Mouse (Mus musculus) midbrain, embryonic 13.5 days (tissue): ENCODE measurements at regions not wholly inside any gene's neighbourhood (a gene's known extent, or its start where the extent isn't known, plus 50 kb on each side); places are given as distances from the start of the nearest gene placed in this dataset.

Source experiments
- ATAC-seq: fragments of 200-750 bp; cut with Nextera tagmentation; 2 replicates; pipeline ENCODE4 v1.8.0; 2017; ENCODE audit warnings: mild to moderate bottlenecking, moderate TSS enrichment, moderate library complexity
- H3K27ac ChIP-seq: fragments of 300-500 bp; sonication (generic); 2 replicates; pipeline ENCODE4 v1.5.1; 2015; ENCODE audit warnings: inconsistent platforms, mild to moderate bottlenecking, moderate library complexity
- H3K27me3 ChIP-seq: fragments of 300-500 bp; sonication (generic); 2 replicates; pipeline ENCODE4 v1.6.1; 2015; ENCODE audit warnings: mild to moderate bottlenecking, inconsistent platforms
- H3K36me3 ChIP-seq: fragments of 300-500 bp; sonication (generic); 2 replicates; pipeline ENCODE4 v1.6.1; 2015; ENCODE audit warnings: mild to moderate bottlenecking, inconsistent platforms
- H3K4me1 ChIP-seq: fragments of 300-500 bp; sonication (generic); replicated peaks from 2 replicates; pipeline ENCODE4 v1.6.1; 2015; ENCODE audit warnings: inconsistent platforms
- H3K4me2 ChIP-seq: fragments of 300-500 bp; sonication (generic); replicated peaks from 2 replicates; pipeline ENCODE4 v1.6.1; 2015; ENCODE audit warnings: moderate library complexity, mild to moderate bottlenecking, inconsistent platforms
- H3K4me3 ChIP-seq: fragments of 300-500 bp; sonication (generic); replicated peaks from 2 replicates; pipeline ENCODE4 v1.5.1; 2015; ENCODE audit warnings: mild to moderate bottlenecking, inconsistent platforms
- H3K9ac ChIP-seq: fragments of 300-500 bp; sonication (generic); replicated peaks from 2 replicates; pipeline ENCODE4 v1.6.1; 2015; ENCODE audit warnings: mild to moderate bottlenecking, inconsistent platforms
- H3K9me3 ChIP-seq: fragments of 300-500 bp; sonication (generic); 2 replicates; pipeline ENCODE4 v1.6.1; 2016; ENCODE audit warnings: mild to moderate bottlenecking, inconsistent platforms
- WGBS: fragments of 180-500 bp; shearing (Covaris S2); methylation state at CpG from one replicate; pipeline ENCODE4 v1.1.7; 2015; 5-methylcytosine and 5-hydroxymethylcytosine counted together

DNA sequence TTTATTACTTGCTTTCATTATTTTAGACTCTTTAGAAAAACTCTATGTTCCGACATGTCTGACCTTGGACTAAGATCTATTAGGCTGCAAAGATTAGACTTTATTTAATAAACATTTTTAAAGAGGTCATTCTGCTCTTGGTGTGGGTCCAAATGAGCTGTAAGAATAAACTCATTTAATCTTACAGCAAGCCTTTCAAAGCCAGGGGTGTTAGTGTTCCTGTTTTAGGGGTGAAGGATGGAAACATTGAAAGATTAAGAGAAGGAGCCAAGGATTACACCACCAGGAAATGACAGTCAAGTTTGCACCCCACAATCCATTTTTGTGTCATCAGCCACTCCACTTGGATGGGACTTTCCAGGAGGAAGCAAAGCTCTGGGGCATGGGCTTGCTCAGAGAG is 495.5 kb downstream of the Dhx35 start:
- Histone ChIP-seq H3K4me1 (no peaks in the 10 kb centered on the region; the same call in 1 of the 2 replicates), H3K27me3 (no peaks in the 10 kb centered on the region), H3K9me3 (no peaks in the 10 kb centered on the region), H3K4me2 (no peak overlapping the region), H3K27ac (no peak overlapping the region), H3K4me3 (no peak overlapping the region), H3K36me3 (no peaks in the 10 kb centered on the region), H3K9ac (no peak overlapping the region)
- ATAC-seq, result no peak
- 93% methylated on average over 1 of the region's 1 CpGs for WGBS

DNA sequence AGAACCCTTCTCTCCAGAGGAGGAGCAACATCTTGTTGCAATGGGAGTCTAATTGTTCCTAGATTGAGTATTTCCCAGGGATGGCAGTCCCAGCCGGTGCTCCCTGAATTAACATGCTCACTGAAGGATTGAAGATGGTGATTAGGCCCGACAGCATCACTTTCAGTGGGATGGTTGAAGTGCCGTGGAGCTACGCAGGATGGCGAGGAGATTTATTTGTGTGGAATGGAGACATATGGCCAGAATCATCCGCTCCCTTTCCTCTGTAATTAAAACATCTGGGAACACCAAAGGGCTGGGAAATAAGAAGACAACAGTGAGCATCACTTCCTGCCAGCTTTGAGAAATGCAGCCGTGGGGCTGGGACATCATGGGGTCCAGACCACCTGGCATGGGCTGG is 512.4 kb downstream of the Dhx35 start:
- no peak for ATAC-seq
- Histone ChIP-seq H3K4me1 (no peaks in the 10 kb centered on the region), H3K4me3 (no peak overlapping the region), H3K9me3 (no peaks in the 10 kb centered on the region), H3K27me3 (no peaks in the 10 kb centered on the region), H3K9ac (no peak overlapping the region), H3K36me3 (no peaks in the 10 kb centered on the region), H3K27ac (no peak overlapping the region), H3K4me2 (no peak overlapping the region)
- 50% methylated on average over 7 of the region's 7 CpGs for WGBS

GRCm38 (mm10) chr2:159334711-159335110 is 540.1 kb downstream of the Dhx35 start:
- Histone ChIP-seq H3K36me3 (no peaks in the 10 kb centered on the region), H3K4me3 (no peak overlapping the region), H3K4me1 (no peaks in the 10 kb centered on the region), H3K9ac (no peak overlapping the region), H3K27me3 (no peaks in the 10 kb centered on the region), H3K4me2 (no peak overlapping the region), H3K27ac (no peak overlapping the region), H3K9me3 (no peaks in the 10 kb centered on the region)
- WGBS, result 70% methylated on average over 3 of the region's 3 CpGs
- ATAC-seq, result no peak

DNA sequence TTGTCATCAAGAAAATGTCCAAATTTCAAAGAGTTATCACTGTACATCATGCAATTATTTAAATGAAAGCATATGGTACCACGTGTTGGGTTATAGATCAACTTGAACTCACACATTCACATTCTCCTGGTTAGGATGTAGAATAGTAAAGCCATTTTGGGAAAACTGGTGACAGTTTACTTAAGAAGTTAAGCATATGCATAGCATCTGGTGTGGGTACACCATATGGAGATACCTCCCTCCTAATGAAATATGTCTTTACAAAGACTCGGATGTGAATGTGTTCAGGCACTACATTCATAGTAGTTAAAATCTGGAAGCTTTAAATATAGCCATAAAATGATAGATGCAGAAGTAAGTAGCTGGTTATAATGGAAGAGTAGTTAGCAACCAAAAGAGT is 542.0 kb downstream of the Dhx35 start:
- 83% methylated on average over 2 of the region's 2 CpGs for WGBS
- H3K27me3 ChIP-seq, result no peaks in the 10 kb centered on the region
- H3K9me3 ChIP-seq, result no peaks in the 10 kb centered on the region
- ATAC-seq, result no peak
- no peak overlapping the region for H3K4me3 ChIP-seq
- H3K36me3 ChIP-seq, result no peaks in the 10 kb centered on the region
- H3K27ac ChIP-seq, result no peak overlapping the region
- no peak overlapping the region for H3K9ac ChIP-seq
- H3K4me2 ChIP-seq, result no peak overlapping the region
- no peaks in the 10 kb centered on the region for H3K4me1 ChIP-seq

DNA sequence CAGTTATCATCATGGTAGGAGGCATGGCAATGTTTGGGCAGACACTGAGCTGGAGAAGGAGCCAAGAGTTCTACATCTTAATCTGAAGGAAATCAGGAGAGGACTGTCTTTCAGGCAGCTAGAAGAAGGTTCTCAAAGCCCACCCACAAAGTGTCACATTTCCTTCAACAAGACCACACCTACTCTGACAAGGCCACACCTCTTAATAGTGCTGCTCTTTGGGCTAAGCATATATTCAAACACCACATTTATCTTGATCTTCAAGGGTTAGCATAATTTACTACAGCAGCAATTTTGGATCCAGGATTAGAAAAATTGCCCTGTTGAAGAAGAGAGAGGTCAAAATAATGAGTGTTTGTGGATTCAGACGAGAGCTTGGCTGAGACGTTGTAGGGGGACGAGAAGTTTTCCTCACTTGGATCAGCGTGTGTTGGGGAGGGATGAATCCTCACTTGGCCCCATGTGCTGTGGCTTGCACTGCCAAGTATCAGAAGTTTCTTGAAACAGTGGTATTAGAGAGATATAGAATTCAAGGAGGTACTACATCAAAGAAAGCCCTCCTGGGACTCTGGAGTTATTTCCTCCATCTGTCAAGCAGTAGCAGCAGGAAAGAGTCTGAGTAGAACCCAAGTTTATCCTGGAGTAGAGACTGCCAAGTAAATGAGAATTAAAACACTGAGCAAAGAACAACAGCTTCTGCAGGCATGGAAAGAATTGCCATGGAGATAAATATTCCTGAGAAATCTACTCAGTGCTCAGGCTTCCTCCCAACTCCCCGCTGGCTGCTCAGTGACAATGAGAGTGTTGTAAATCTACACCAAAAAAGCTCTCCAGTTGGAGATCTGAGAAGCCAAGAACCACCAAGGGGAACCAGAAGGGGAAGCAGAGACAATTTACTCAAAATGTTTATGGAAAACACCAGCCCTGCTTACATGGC is 549.3 kb downstream of the Dhx35 start:
- H3K4me3 ChIP-seq, result no peak overlapping the region
- no peaks in the 10 kb centered on the region for H3K4me1 ChIP-seq
- no peak overlapping the region for H3K27ac ChIP-seq
- H3K9ac ChIP-seq, result no peak overlapping the region
- H3K4me2 ChIP-seq, result no peak overlapping the region
- ATAC-seq, result no peak
- H3K9me3 ChIP-seq, result no peaks in the 10 kb centered on the region
- 74% methylated on average over 5 of the region's 5 CpGs for WGBS
- no peaks in the 10 kb centered on the region for H3K36me3 ChIP-seq
- H3K27me3 ChIP-seq, result no peaks in the 10 kb centered on the region

- no peaks in the 10 kb centered on the region for H3K36me3 ChIP-seq
- no peak for ATAC-seq
- no peak overlapping the region for H3K27ac ChIP-seq
- no peaks in the 10 kb centered on the region for H3K4me1 ChIP-seq
- no peak overlapping the region for H3K4me3 ChIP-seq
- no peak overlapping the region for H3K9ac ChIP-seq
- no peak overlapping the region for H3K4me2 ChIP-seq
- H3K27me3 ChIP-seq, result no peaks in the 10 kb centered on the region
- WGBS, result 87% methylated on average over 2 of the region's 2 CpGs
- no peaks in the 10 kb centered on the region for H3K9me3 ChIP-seq
Observed at GRCm38 (mm10) chr2:159354247-159354646, 559.6 kb downstream of the Dhx35 start.

DNA sequence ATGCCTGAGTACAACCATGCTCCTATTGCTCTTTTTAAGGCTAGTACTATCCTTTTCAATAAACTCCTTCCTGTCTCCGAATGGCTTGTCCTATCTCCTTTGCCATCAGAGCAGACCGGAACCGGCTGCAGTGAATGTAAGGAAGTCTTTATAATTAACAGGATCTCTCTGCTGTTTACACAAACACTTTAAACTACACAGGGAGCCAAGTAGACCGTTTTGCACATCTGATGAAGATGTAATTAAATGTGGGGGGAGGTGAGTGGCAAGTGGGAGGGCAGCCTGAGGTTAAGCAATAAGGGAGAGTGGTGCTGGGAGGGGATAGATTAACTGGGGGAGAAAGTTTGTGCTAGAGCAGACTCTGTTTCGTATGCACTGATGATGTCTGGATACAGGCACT is 561.9 kb downstream of the Dhx35 start:
- H3K9me3 ChIP-seq, result no peaks in the 10 kb centered on the region
- no peak for ATAC-seq
- H3K27ac ChIP-seq, result no peak overlapping the region
- H3K4me3 ChIP-seq, result no peak overlapping the region
- H3K27me3 ChIP-seq, result no peaks in the 10 kb centered on the region
- no peaks in the 10 kb centered on the region for H3K4me1 ChIP-seq
- 51% methylated on average over 5 of the region's 5 CpGs for WGBS
- H3K36me3 ChIP-seq, result no peaks in the 10 kb centered on the region
- H3K9ac ChIP-seq, result no peak overlapping the region
- H3K4me2 ChIP-seq, result no peak overlapping the region

- Histone ChIP-seq H3K4me1 (no peaks in the 10 kb centered on the region), H3K4me3 (no peak overlapping the region), H3K36me3 (no peaks in the 10 kb centered on the region), H3K27ac (no peak overlapping the region), H3K9me3 (no peaks in the 10 kb centered on the region), H3K4me2 (no peak overlapping the region), H3K27me3 (no peaks in the 10 kb centered on the region), H3K9ac (no peak overlapping the region)
- WGBS, result 86% methylated on average over 3 of the region's 3 CpGs
- no peak for ATAC-seq
Observed at GRCm38 (mm10) chr2:159361371-159361770, 566.8 kb downstream of the Dhx35 start.

- Histone ChIP-seq H3K27me3 (no peaks in the 10 kb centered on the region), H3K9me3 (no peaks in the 10 kb centered on the region), H3K4me1 (no peaks in the 10 kb centered on the region), H3K36me3 (no peaks in the 10 kb centered on the region), H3K4me3 (no peak overlapping the region), H3K9ac (no peak overlapping the region), H3K27ac (no peak overlapping the region), H3K4me2 (no peak overlapping the region)
- no peak for ATAC-seq
- WGBS, result 79% methylated on average over 10 of the region's 10 CpGs
Observed at GRCm38 (mm10) chr2:159392865-159393264, 598.3 kb downstream of the Dhx35 start.

- H3K4me2 ChIP-seq, result no peak overlapping the region
- no peaks in the 10 kb centered on the region for H3K36me3 ChIP-seq
- H3K27ac ChIP-seq, result no peak overlapping the region
- H3K9ac ChIP-seq, result no peak overlapping the region
- WGBS, result 73% methylated on average over 9 of the region's 9 CpGs
- no peaks in the 10 kb centered on the region for H3K9me3 ChIP-seq
- no peaks in the 10 kb centered on the region for H3K4me1 ChIP-seq
- no peak overlapping the region for H3K4me3 ChIP-seq
- ATAC-seq, result no peak
- no peaks in the 10 kb centered on the region for H3K27me3 ChIP-seq
Observed at GRCm38 (mm10) chr2:159401421-159402100, 607.0 kb downstream of the Dhx35 start.

- 46% methylated on average over 1 of the region's 1 CpGs for WGBS
Observed at GRCm38 (mm10) chr2:159404940-159405339, 610.3 kb downstream of the Dhx35 start.

GRCm38 (mm10) chr2:159414599-159414998 is 620.0 kb downstream of the Dhx35 start:
- H3K4me2 ChIP-seq, result no peak overlapping the region
- WGBS, result 3% methylated on average over 1 of the region's 1 CpGs
- H3K27ac ChIP-seq, result no peak overlapping the region
- no peaks in the 10 kb centered on the region for H3K9me3 ChIP-seq
- H3K9ac ChIP-seq, result no peak overlapping the region
- peaks cover 8% of the 10 kb centered on the region for H3K4me1 ChIP-seq
- H3K36me3 ChIP-seq, result no peaks in the 10 kb centered on the region
- peak; percentile 30; the same call in 1 of the 2 replicates for ATAC-seq
- no peak overlapping the region for H3K4me3 ChIP-seq
- no peaks in the 10 kb centered on the region for H3K27me3 ChIP-seq

More at GRCm38 (mm10) chr2:159404940-159405339, 610.3 kb downstream of the Dhx35 start:
- H3K4me1 ChIP-seq, result no peaks in the 10 kb centered on the region
- H3K27me3 ChIP-seq, result no peaks in the 10 kb centered on the region
- H3K27ac ChIP-seq, result no peak overlapping the region
- H3K9me3 ChIP-seq, result no peaks in the 10 kb centered on the region
- no peak overlapping the region for H3K4me2 ChIP-seq
- no peak overlapping the region for H3K4me3 ChIP-seq
- no peaks in the 10 kb centered on the region for H3K36me3 ChIP-seq
- ATAC-seq, result no peak
- H3K9ac ChIP-seq, result no peak overlapping the region
